ENCODE assay signal across 31 mouse cellular contexts in genomic region chr6:118010256-118010655, GRCm38 (mm10). TPM values are rescaled to one million over a fixed set of nuclear protein-coding genes. Genes with fewer than 3 reads are reported as not detected.
DNase-seq lines count a peak whose midpoint lies in the region; ATAC-seq and TF ChIP-seq lines count a peak whose summit lies in the region.
"Had no signal": no experiment of that assay in that cellular context is flagged by ENCODE, and none has a peak within 500 bp of the region (broad histone marks: within the 10 kb centered on the region; RNA-seq: fewer than 3 reads in every experiment).

No protein-coding gene starts in this region.

- no peaks in the 10 kb centered on the region for H3K36me3 ChIP-seq in hindbrain, postnatal 0 days (ENCODE audit: insufficient read depth, low read length)
- no peaks in the 10 kb centered on the region for H3K36me3 ChIP-seq in hindbrain, embryonic 16.5 days (ENCODE audit: control insufficient read depth, insufficient read depth, low read length)
- H3K36me3 ChIP-seq in lung, postnatal 0 days (ENCODE audit: insufficient read depth, low read length) = no peaks in the 10 kb centered on the region
- H3K36me3 ChIP-seq: hindbrain, embryonic 10.5 days; hindbrain, embryonic 15.5 days; intestine, embryonic 15.5 days; limb, embryonic 13.5 days; liver, embryonic 12.5 days; neural tube, embryonic 12.5 days had no signal

- 65% methylated on average over 3 of the region's 3 CpGs for WGBS in hindbrain, postnatal 0 days
- 73% methylated on average over 3 of the region's 3 CpGs for WGBS in hindbrain, embryonic 16.5 days
- 45% methylated on average over 3 of the region's 3 CpGs for WGBS in lung, postnatal 0 days

- peaks cover 9% of the 10 kb centered on the region for H3K4me1 ChIP-seq in hindbrain, postnatal 0 days (ENCODE audit: insufficient read depth, low read length)
- H3K4me1 ChIP-seq in hindbrain, embryonic 16.5 days (ENCODE audit: control insufficient read depth, insufficient read depth, low read depth, low read length) = peaks cover 6% of the 10 kb centered on the region
- no peaks in the 10 kb centered on the region for H3K4me1 ChIP-seq in lung, postnatal 0 days (ENCODE audit: insufficient read depth, low read depth, low read length)
- H3K4me1 ChIP-seq: intestine, embryonic 15.5 days; liver, embryonic 12.5 days had no signal

- no peak for ATAC-seq in hindbrain, postnatal 0 days
- ATAC-seq in hindbrain, embryonic 16.5 days = no peak
- no peak for ATAC-seq in lung, postnatal 0 days
- ATAC-seq: CD4-positive, CD25-positive, alpha-beta regulatory T cell, adult 4 months; forebrain, embryonic 16.5 days; intestine, embryonic 15.5 days; liver, embryonic 12.5 days; liver, postnatal 0 days had no signal

- H3K4me2 ChIP-seq in hindbrain, postnatal 0 days (ENCODE audit: low read depth, low read length) = peak overlapping the region; percentile 80; the same call in 1 of the 2 replicates
- H3K4me2 ChIP-seq in hindbrain, embryonic 16.5 days (ENCODE audit: low read length) = no peak overlapping the region
- no peak overlapping the region for H3K4me2 ChIP-seq in lung, postnatal 0 days (replicated peaks; ENCODE audit: low read depth, low read length)

- no peak for TF ChIP-seq EP300 in lung, postnatal 0 days (IDR thresholded peaks at IDR 0.05)

- H3K9ac ChIP-seq in hindbrain, postnatal 0 days (replicated peaks; ENCODE audit: low read length) = no peak overlapping the region
- H3K9ac ChIP-seq in hindbrain, embryonic 16.5 days (ENCODE audit: low read depth, low read length) = no peak overlapping the region
- H3K9ac ChIP-seq in lung, postnatal 0 days (replicated peaks; ENCODE audit: low read depth) = no peak overlapping the region
- H3K9ac ChIP-seq: intestine, embryonic 15.5 days; limb, embryonic 13.5 days; liver, embryonic 12.5 days; liver, postnatal 0 days had no signal

- H3K27me3 ChIP-seq in hindbrain, postnatal 0 days (ENCODE audit: insufficient read depth, low read length) = no peaks in the 10 kb centered on the region
- 0 out of 2 replicates have a peak, but pooled peaks cover 2% of the 10 kb centered on the region for H3K27me3 ChIP-seq in hindbrain, embryonic 16.5 days (replicated peaks; ENCODE audit: control insufficient read depth, insufficient read depth, low read length)
- H3K27me3 ChIP-seq in lung, postnatal 0 days (replicated peaks; ENCODE audit: insufficient read depth, low read length) = peaks cover 9% of the 10 kb centered on the region; the same call in 1 of the 2 replicates
- H3K27me3 ChIP-seq: hindbrain, embryonic 15.5 days had no signal

- H3K27ac ChIP-seq in hindbrain, postnatal 0 days = peak overlapping the region; percentile 80; the same call in 1 of the 2 replicates
- H3K27ac ChIP-seq in hindbrain, embryonic 16.5 days (ENCODE audit: low read depth, low read length) = no peak overlapping the region
- no peak overlapping the region for H3K27ac ChIP-seq in lung, postnatal 0 days (ENCODE audit: low read length)
- H3K27ac ChIP-seq: gastrocnemius, adult 2 months; hindbrain, embryonic 10.5 days; intestine, embryonic 15.5 days; limb, embryonic 13.5 days; liver, embryonic 12.5 days; macrophage; neural tube, embryonic 12.5 days; stomach, postnatal 0 days had no signal

- no peak for TF ChIP-seq CTCF in hindbrain, postnatal 0 days (IDR thresholded peaks at IDR 0.05; ENCODE audit: low read depth)
- TF ChIP-seq CTCF in lung, postnatal 0 days (IDR thresholded peaks at IDR 0.05) = no peak

- H3K9me3 ChIP-seq in hindbrain, postnatal 0 days (ENCODE audit: low read length) = no peaks in the 10 kb centered on the region
- no peaks in the 10 kb centered on the region for H3K9me3 ChIP-seq in hindbrain, embryonic 16.5 days (ENCODE audit: control insufficient read depth, low read length)
- H3K9me3 ChIP-seq in lung, postnatal 0 days (ENCODE audit: low read length) = no peaks in the 10 kb centered on the region
- H3K9me3 ChIP-seq: hindbrain, embryonic 10.5 days; hindbrain, embryonic 15.5 days; intestine, embryonic 15.5 days; limb, embryonic 13.5 days; liver, embryonic 12.5 days; neural tube, embryonic 12.5 days had no signal

- DNase-seq in hindbrain, postnatal 0 days (ENCODE audit: low spot score) = no peak
- DNase-seq in lung, postnatal 25 days (ENCODE audit: low spot score) = peak; percentile 50
- DNase-seq in lung, postnatal 0 days (ENCODE audit: low spot score) = no peak
- peak; percentile 68 for DNase-seq in cerebellum, adult 9-11 months
- peak; percentile 67 for DNase-seq in lung, postnatal 36 days
- DNase-seq in liver = no peak
- DNase-seq: adrenal gland, postnatal 14 days; gastrocnemius, adult 2 months; gastrocnemius, postnatal 36 days; heart, postnatal 14 days; kidney, adult 2 months; layer of hippocampus, adult 9-11 months; liver, postnatal 0 days; midbrain, embryonic 14.5 days; right cerebral cortex, postnatal 4 days; thymus, adult 2 months; thymus, postnatal 36 days had no signal

- H3K4me3 ChIP-seq in hindbrain, postnatal 0 days (ENCODE audit: low read length) = no peak overlapping the region
- H3K4me3 ChIP-seq in hindbrain, embryonic 16.5 days (ENCODE audit: low read length) = no peak overlapping the region
- H3K4me3 ChIP-seq in lung, postnatal 0 days (ENCODE audit: low read depth, low read length) = no peak overlapping the region
- H3K4me3 ChIP-seq: erythroblast, embryonic 14.5 days; gastrocnemius, adult 2 months; liver, embryonic 12.5 days; myocyte had no signal

RNA-seq across cellular contexts. Expression of gene Rasgef1a, which starts 1.0 kb away (rescaled TPM):
- total RNA-seq in hindbrain, postnatal 0 days (2014; rRNA removed) = 12.5 and 14.3 TPM in 2 replicates
- 6.5 and 7.0 TPM in 2 replicates for polyA plus RNA-seq in hindbrain, postnatal 0 days (2015; fragmentation: Nextera tagmentation; extraction: Ambion mirVana)
- polyA plus RNA-seq in hindbrain, embryonic 16.5 days (2015; fragmentation: Nextera tagmentation; extraction: Ambion mirVana) = 5.7 and 6.5 TPM in 2 replicates
- 26.3 and 35.2 TPM in 2 replicates for polyA plus RNA-seq in lung, postnatal 0 days (2015; fragmentation: Nextera tagmentation; extraction: Ambion mirVana)
- total RNA-seq: megakaryocyte-erythroid progenitor cell, adult 5-6 weeks had no signal
- polyA plus RNA-seq: erythroblast, embryonic 14.5 days; hindbrain, embryonic 10.5 days; liver, embryonic 12.5 days had no signal

Comparison
In these comparisons a context has a peak if more than half of its experiments do, and no peak if none do; other contexts are left out.
1. DNase-seq: peak in lung, postnatal 25 days (single experiment), cerebellum, adult 9-11 months (single experiment) and lung, postnatal 36 days (single experiment); none in hindbrain, postnatal 0 days (single experiment), lung, postnatal 0 days (single experiment) and liver (single experiment).